Mouse (Mus musculus): ENCODE measurements at regions not wholly inside any gene's neighbourhood (a gene's known extent, or its start where the extent isn't known, plus 50 kb on each side); places are given as distances from the start of the nearest gene placed in this dataset.

DNA sequence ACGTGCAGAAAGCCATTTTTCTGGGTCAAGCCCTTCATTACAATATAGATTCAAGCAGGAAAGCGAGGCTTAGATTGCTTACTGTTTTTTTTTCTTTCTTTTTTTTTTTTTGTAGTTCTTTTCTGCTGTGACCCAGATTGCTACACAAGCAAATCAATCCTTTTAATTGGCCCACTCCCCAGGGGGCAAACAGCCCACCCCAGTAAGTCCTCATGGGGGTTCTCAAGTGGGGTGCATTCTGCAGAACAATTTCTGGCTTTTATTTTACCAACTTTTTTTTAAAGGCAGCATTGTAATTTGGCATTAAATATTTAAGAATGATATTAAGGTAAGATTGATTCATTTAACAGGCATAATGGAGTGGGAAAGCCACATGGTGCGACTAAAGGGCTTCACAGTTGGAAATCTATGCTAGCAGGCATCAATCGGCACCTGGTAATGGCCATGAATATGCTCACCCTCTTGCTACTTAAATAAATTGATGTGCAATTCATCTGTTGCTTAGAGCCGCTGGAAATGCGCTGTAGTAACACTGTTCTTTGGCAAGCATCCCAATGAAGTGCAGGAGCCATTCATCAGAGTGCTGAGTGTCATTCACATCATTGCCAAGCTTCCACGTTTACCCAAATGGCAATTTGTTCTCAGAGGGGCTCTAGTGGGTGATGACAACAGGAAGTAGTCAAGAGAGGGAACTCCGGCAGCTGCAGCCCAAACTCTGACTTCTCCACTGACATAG lies 236.3 kb upstream of the Arhgap42 start:
- Histone ChIP-seq H3K9ac (ENCODE audit: insufficient read depth, low read depth) (no peak overlapping the region), H3K36me3 (replicated peaks in 1 of 2; ENCODE audit: control insufficient read depth in 1 of 2, insufficient read depth in 1 of 2, low read length in 1 of 2) (no peaks in the 10 kb centered on the region), H3K4me1 (ENCODE audit: control insufficient read depth in 1 of 2, insufficient read depth in 2 of 2) (no peaks in the 10 kb centered on the region), H3K4me3 (replicated peaks in 1 of 3; ENCODE audit: low read depth in 2 of 3, low read length in 2 of 3, poor library complexity in 1 of 3) (no peak overlapping the region), H3K79me2 (replicated peaks; ENCODE audit: control insufficient read depth, extremely low read depth, insufficient read depth, poor library complexity, severe bottlenecking) (no peaks in the 10 kb centered on the region), H3K27me3 (replicated peaks) (no peaks in the 10 kb centered on the region), H3K9me3 (replicated peaks; ENCODE audit: low read length) (peaks cover 17% of the 10 kb centered on the region), H3K27ac (ENCODE audit: insufficient read depth, low read depth) (no peak overlapping the region), H3K4me2 (ENCODE audit: insufficient read depth, low read depth, poor library complexity, severe bottlenecking) (no peak overlapping the region)
- TF ChIP-seq CTCF (conservative IDR thresholded peaks at IDR 0.05 in 1 of 2, IDR thresholded peaks at IDR 0.05 in 1 of 2; ENCODE audit: low read depth in 2 of 2, low read length in 2 of 2) (no peak), NELFE (IDR thresholded peaks at IDR 0.05; ENCODE audit: low read depth, low read length) (no peak), BHLHE40 (IDR thresholded peaks at IDR 0.05; ENCODE audit: low read depth, low read length) (no peak), CHD1 (IDR thresholded peaks at IDR 0.05; ENCODE audit: low read depth, low read length) (no peak), MYC (IDR thresholded peaks at IDR 0.05; ENCODE audit: low read depth, low read length) (no peak), ELF1 (IDR thresholded peaks at IDR 0.05; ENCODE audit: low read depth, low read length) (no peak), ZKSCAN1 (IDR thresholded peaks at IDR 0.05; ENCODE audit: borderline replicate concordance, low read depth, low read length) (no peak), USF2 (conservative IDR thresholded peaks at IDR 0.05; ENCODE audit: low read depth, low read length) (no peak), JUND (conservative IDR thresholded peaks at IDR 0.05; ENCODE audit: low read depth, low read length) (no peak), TCF12 (IDR thresholded peaks at IDR 0.05; ENCODE audit: low read depth, low read length) (no peak), ZMIZ1 (IDR thresholded peaks at IDR 0.05; ENCODE audit: low read depth, low read length) (no peak)
- dilution Hi-C loops (cut with MboI; ENCODE audit: extremely low pct_ligation_motif_present, extremely low pct_unique_long_range_greater_than_20kb, low sequenced_read_pairs) (no loop called here), in situ Hi-C loops (cut with MboI; ENCODE audit: low pct_ligation_motif_present, low pct_unique_long_range_greater_than_20kb, low sequenced_read_pairs) (no loop called here)
- no peak for DNase-seq (ENCODE audit: extremely low read depth)

DNA sequence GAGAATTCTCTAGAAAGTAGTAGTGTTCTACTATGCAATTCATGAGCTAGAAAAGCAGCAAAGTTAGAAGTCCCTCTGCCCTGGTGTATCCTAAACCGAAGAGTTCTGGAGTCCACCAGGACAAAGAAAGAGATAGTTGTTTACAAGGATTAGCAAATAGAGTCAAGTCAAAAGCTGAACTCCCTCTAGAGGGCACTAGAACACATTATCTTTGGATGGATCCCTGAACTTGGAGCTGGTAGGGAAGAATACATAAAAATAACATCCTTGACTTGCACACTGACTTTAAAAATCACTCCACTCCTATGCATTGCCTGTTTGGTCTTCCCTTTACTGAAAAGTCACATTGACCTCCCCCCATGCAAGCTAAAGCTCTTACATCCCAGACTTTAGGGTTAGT lies 205.3 kb upstream of the Arhgap42 start:
- in situ Hi-C loops (cut with MboI; ENCODE audit: low pct_ligation_motif_present, low pct_unique_long_range_greater_than_20kb, low sequenced_read_pairs) (no loop called here), dilution Hi-C loops (cut with MboI; ENCODE audit: extremely low pct_ligation_motif_present, extremely low pct_unique_long_range_greater_than_20kb, low sequenced_read_pairs) (no loop called here)
- H3K27me3 ChIP-seq (replicated peaks), result no peaks in the 10 kb centered on the region
- no peak overlapping the region for H3K9ac ChIP-seq (ENCODE audit: insufficient read depth, low read depth)
- H3K27ac ChIP-seq (ENCODE audit: insufficient read depth, low read depth), result no peak overlapping the region
- no peak for DNase-seq (ENCODE audit: extremely low read depth)
- H3K4me2 ChIP-seq (ENCODE audit: insufficient read depth, low read depth, poor library complexity, severe bottlenecking), result no peak overlapping the region
- TF ChIP-seq RAD21 (IDR thresholded peaks at IDR 0.05; ENCODE audit: low read depth, low read length) (no peak), SIN3A (IDR thresholded peaks at IDR 0.05; ENCODE audit: low read length) (no peak), CHD2 (IDR thresholded peaks at IDR 0.05; ENCODE audit: low read length) (no peak), RCOR1 (conservative IDR thresholded peaks at IDR 0.05; ENCODE audit: low read depth, low read length) (no peak), UBTF (IDR thresholded peaks at IDR 0.05; ENCODE audit: low read depth, low read length) (no peak), SMC3 (IDR thresholded peaks at IDR 0.05; ENCODE audit: low read depth, low read length) (no peak), EP300 (IDR thresholded peaks at IDR 0.05; ENCODE audit: low read length) (no peak), USF2 (conservative IDR thresholded peaks at IDR 0.05; ENCODE audit: low read depth, low read length) (no peak), MYC (IDR thresholded peaks at IDR 0.05; ENCODE audit: low read depth, low read length) (no peak), ZMIZ1 (IDR thresholded peaks at IDR 0.05; ENCODE audit: low read depth, low read length) (no peak), JUN (IDR thresholded peaks at IDR 0.05; ENCODE audit: insufficient read depth, low read depth, low read length) (no peak), NELFE (IDR thresholded peaks at IDR 0.05; ENCODE audit: low read depth, low read length) (no peak), IRF4 (IDR thresholded peaks at IDR 0.05; ENCODE audit: low read depth, low read length) (no peak), TBP (conservative IDR thresholded peaks at IDR 0.05; ENCODE audit: low read depth, low read length) (no peak)
- H3K9me3 ChIP-seq (replicated peaks; ENCODE audit: low read length), result peaks cover 20% of the 10 kb centered on the region
- no peaks in the 10 kb centered on the region for H3K36me3 ChIP-seq (replicated peaks in 1 of 2; ENCODE audit: control insufficient read depth in 1 of 2, insufficient read depth in 1 of 2, low read length in 1 of 2)
- H3K79me2 ChIP-seq (replicated peaks; ENCODE audit: control insufficient read depth, extremely low read depth, insufficient read depth, poor library complexity, severe bottlenecking), result no peaks in the 10 kb centered on the region
- no peak overlapping the region for H3K4me3 ChIP-seq (replicated peaks in 1 of 3; ENCODE audit: low read depth in 2 of 3, low read length in 2 of 3, poor library complexity in 1 of 3)
- H3K4me1 ChIP-seq (ENCODE audit: control insufficient read depth in 1 of 2, insufficient read depth in 2 of 2), result no peaks in the 10 kb centered on the region
